In genomic region chr9:25175039-25175442, GRCm38 (mm10) we compare ENCODE assay signal across 8 mouse cellular contexts. TPM values are rescaled to one million over a fixed set of nuclear protein-coding genes. Genes with fewer than 3 reads are reported as not detected.
DNase-seq lines count a peak whose midpoint lies in the region; ATAC-seq lines count a peak whose summit lies in the region.

No protein-coding gene starts in this region.

- 21% methylated on average over 5 of the region's 5 CpGs for WGBS in forebrain, embryonic 16.5 days
- WGBS in heart, embryonic 16.5 days: 15% methylated on average over 5 of the region's 5 CpGs

- H3K36me3 ChIP-seq in forebrain, embryonic 16.5 days (ENCODE audit: control insufficient read depth, insufficient read depth): no peaks in the 10 kb centered on the region
- no peaks in the 10 kb centered on the region for H3K36me3 ChIP-seq in heart, embryonic 16.5 days (ENCODE audit: control insufficient read depth, insufficient read depth)

- H3K27ac ChIP-seq in forebrain, embryonic 16.5 days (ENCODE audit: low read length): no peak overlapping the region
- H3K27ac ChIP-seq in heart, embryonic 16.5 days (ENCODE audit: low read length): peak overlapping the region; percentile 86

- H3K4me1 ChIP-seq in forebrain, embryonic 16.5 days (replicated peaks; ENCODE audit: control insufficient read depth, insufficient read depth, low read length): peaks cover 6% of the 10 kb centered on the region
- H3K4me1 ChIP-seq in heart, embryonic 16.5 days (ENCODE audit: control insufficient read depth, insufficient read depth, low read length): peaks cover 33% of the 10 kb centered on the region

- no peak overlapping the region for H3K4me3 ChIP-seq in forebrain, embryonic 16.5 days (replicated peaks; ENCODE audit: low read length)
- no peak overlapping the region for H3K4me3 ChIP-seq in heart, embryonic 16.5 days (ENCODE audit: low read length)

- H3K27me3 ChIP-seq in forebrain, embryonic 16.5 days (replicated peaks; ENCODE audit: control insufficient read depth, insufficient read depth, low read length): no peaks in the 10 kb centered on the region
- H3K27me3 ChIP-seq in heart, embryonic 16.5 days (ENCODE audit: control insufficient read depth, insufficient read depth, low read length): no peaks in the 10 kb centered on the region

- H3K9me3 ChIP-seq in forebrain, embryonic 16.5 days (ENCODE audit: control insufficient read depth, low read length): no peaks in the 10 kb centered on the region
- H3K9me3 ChIP-seq in heart, embryonic 16.5 days (replicated peaks; ENCODE audit: control insufficient read depth, low read length): no peaks in the 10 kb centered on the region

- DNase-seq in urinary bladder, postnatal 25 days (ENCODE audit: low spot score): peak; percentile 7
- DNase-seq in urinary bladder, adult 2 months (ENCODE audit: low spot score): no peak
- DNase-seq in layer of hippocampus, adult 8-10 months (ENCODE audit: low spot score in 2 of 2): peak; percentile 86 to 88
- DNase-seq in lung, postnatal 25 days (ENCODE audit: low spot score): peak; percentile 82
- DNase-seq in telencephalon, adult 2 months (ENCODE audit: low read depth, low spot score): peak; percentile 92
- DNase-seq in liver: no peak

- no peak overlapping the region for H3K4me2 ChIP-seq in forebrain, embryonic 16.5 days (ENCODE audit: low read length)
- peak overlapping the region; percentile 37 for H3K4me2 ChIP-seq in heart, embryonic 16.5 days (ENCODE audit: low read depth, low read length)

- H3K9ac ChIP-seq in forebrain, embryonic 16.5 days (replicated peaks; ENCODE audit: low read depth, low read length): no peak overlapping the region
- H3K9ac ChIP-seq in heart, embryonic 16.5 days (ENCODE audit: low read length): 0 out of 2 replicates have a peak overlapping the region, but pooled peaks have one; percentile 28

- ATAC-seq in forebrain, embryonic 16.5 days: peak; percentile 81
- ATAC-seq in heart, embryonic 16.5 days (replicated peaks; ENCODE audit: extremely low read depth, insufficient read depth, low FRiP score): peak; percentile 58

RNA-seq across cellular contexts. Expression of gene Herpud2, which starts 23.4 kb away (rescaled TPM):
- polyA plus RNA-seq in urinary bladder, adult 2 months (2012; rRNA removed): 35.5 and 40.9 TPM in 2 replicates
- 35.7 and 41.8 TPM in 2 replicates for polyA plus RNA-seq in forebrain, embryonic 16.5 days (2015; fragmentation: Nextera tagmentation; extraction: Ambion mirVana)
- polyA plus RNA-seq in heart, embryonic 16.5 days (2015; fragmentation: Nextera tagmentation; extraction: Ambion mirVana): 30.7 and 31.7 TPM in 2 replicates
- total RNA-seq in layer of hippocampus, adult 8-10 months (2022): 10 to 100 TPM; 44.2 to 50.5 (median 46.9) TPM

Comparison
In these comparisons a context has a peak if more than half of its experiments do, and no peak if none do; other contexts are left out.
1. DNase-seq: peak in urinary bladder, postnatal 25 days (single experiment), layer of hippocampus, adult 8-10 months (2 of 2), lung, postnatal 25 days (single experiment) and telencephalon, adult 2 months (single experiment); none in urinary bladder, adult 2 months (single experiment) and liver (single experiment).